Mouse (Mus musculus) kidney, adult 2 months (tissue): ENCODE results near the gene Actr6. TPM values are rescaled to one million over a fixed set of nuclear protein-coding genes. Genes with fewer than 3 reads are reported as not detected.

Source experiments
- DNase-seq: peaks from one replicate; pipeline ENCODE4 v3.0.0; 2021
- H3K27ac ChIP-seq: fragments of 200-500 bp; 2 replicates; pipeline ENCODE4 v1.5.1; 2012; ENCODE audit warnings: low read depth, low read length, control low read depth, inconsistent platforms; ENCODE audit not compliant: insufficient read depth
- H3K27me3 ChIP-seq: fragments of 200-500 bp; replicated peaks from 2 replicates; pipeline ENCODE4 v1.6.1; 2012; ENCODE audit warnings: mild to moderate bottlenecking, moderate library complexity, low read length, inconsistent platforms; ENCODE audit not compliant: control insufficient read depth, insufficient read depth
- H3K36me3 ChIP-seq: fragments of 200-500 bp; 2 replicates; pipeline ENCODE4 v1.6.1; 2012; ENCODE audit warnings: mild to moderate bottlenecking, moderate library complexity, low read length, inconsistent platforms; ENCODE audit not compliant: control insufficient read depth, insufficient read depth
- H3K4me1 ChIP-seq: fragments of 200-500 bp; 2 replicates; pipeline ENCODE4 v1.6.1; 2011; ENCODE audit warnings: low read length; ENCODE audit not compliant: control insufficient read depth, insufficient read depth
- H3K4me3 ChIP-seq: fragments of 200-500 bp; 2 replicates; pipeline ENCODE4 v1.5.1; 2011; ENCODE audit warnings: mild to moderate bottlenecking, low read depth, low read length, control low read depth; ENCODE audit not compliant: insufficient read depth
- CTCF ChIP-seq: fragments of 200-500 bp; conservative IDR thresholded peaks from 2 replicates; pipeline ENCODE4 v1.5.1; 2011; ENCODE audit warnings: low read depth, mild to moderate bottlenecking, control low read depth, low read length, moderate library complexity, mixed read lengths; ENCODE audit not compliant: insufficient read depth, insufficient read length
- POLR2A ChIP-seq: fragments of 200-500 bp; IDR thresholded peaks from one replicate; pipeline ENCODE4 v1.6.1; 2011; ENCODE audit warnings: low read depth, low read length, control low read depth
- WGBS: fragments of 180-500 bp; shearing (Covaris S2); methylation state at CpG from one replicate; pipeline ENCODE4 v1.1.7; 2018; 5-methylcytosine and 5-hydroxymethylcytosine counted together
- polyA plus RNA-seq: library from polyadenylated mRNA; depleted of rRNA; stranded (reverse); fragments of >200 nt; gene quantifications from 2 replicates; pipeline ENCODE4 v1.2.3, GENCODE M21; 2012; rRNA removed

The Actr6 gene
- 1.7 and 3.0 TPM in 2 replicates for polyA plus RNA-seq

DNA sequence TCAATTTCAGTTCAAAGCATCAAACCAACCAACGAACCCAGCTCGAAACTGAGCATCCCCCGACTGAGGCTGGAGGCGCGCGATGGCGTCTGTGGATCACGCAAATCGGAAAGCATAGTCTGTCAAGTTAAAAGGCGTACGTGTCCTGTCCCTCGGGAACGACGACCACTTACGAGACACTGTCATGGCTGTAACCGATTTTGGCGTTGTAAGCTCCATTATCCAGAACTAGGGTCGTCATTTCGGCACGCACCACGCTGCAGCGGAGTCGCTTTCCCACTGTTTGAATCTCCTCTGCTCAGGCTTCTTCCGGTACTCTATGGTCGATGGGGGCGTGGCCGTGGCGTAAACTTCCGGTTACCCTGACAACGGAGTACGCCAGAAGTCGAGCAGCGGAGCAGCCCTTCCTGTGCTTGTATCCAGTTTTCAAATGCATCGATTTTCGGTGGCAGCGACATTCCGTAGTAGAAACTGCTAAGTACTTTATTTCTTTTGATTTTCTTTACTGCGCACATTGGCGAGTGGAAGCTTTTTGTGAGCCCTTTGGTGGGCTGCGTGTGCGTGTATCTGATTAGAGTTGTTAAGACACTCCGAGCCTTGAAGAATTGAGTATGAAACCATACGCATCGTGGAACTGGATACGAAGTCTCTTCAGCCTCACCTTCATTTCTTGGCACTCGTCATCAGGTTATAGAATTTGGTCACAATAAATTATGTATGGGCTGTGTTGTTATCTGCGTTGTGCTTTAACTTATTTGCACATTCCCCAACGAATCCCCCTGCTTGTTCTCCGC, at the start of gene Actr6:
Actr6 (minus strand) TSS at position 295 of the 794 bp plus-strand sequence.
- H3K4me3 ChIP-seq: peak within 1 kb of the TSS; percentile 99
- no peaks in the 10 kb centered on the region; the same call in 1 of the 2 replicates for H3K36me3 ChIP-seq
- peak; percentile 97 for DNase-seq
- H3K27ac ChIP-seq: no peak within 1 kb of the TSS
- no peaks in the 10 kb centered on the region for H3K27me3 ChIP-seq
- H3K4me1 ChIP-seq: peaks cover 5% of the 10 kb centered on the region; the same call in 1 of the 2 replicates
- peak; percentile 70 for TF ChIP-seq POLR2A
- TF ChIP-seq CTCF: no peak
- under 1% methylated on average over 49 of the region's 49 CpGs for WGBS

DNA sequence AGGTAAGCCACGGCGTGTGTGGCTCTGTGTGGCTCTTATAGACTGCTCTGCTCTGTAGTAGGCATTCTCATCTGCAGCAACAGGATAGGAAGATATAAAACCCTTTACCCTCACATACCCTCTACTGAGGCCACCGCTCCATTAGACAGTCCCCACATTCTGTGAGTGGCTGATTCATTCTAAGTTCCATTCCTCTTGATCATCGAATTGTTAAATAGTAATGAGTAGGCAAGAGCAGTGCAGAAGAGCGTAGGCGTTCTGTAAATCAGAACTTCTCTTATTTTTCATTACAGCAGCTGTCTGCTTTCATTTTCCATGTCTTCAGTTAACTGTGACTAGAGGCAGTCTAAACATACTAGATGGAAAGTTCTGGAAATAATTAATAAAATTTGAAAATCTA, 43.9 kb upstream of the Actr6 start:
- DNase-seq: no peak
- TF ChIP-seq POLR2A (no peak), CTCF (no peak)
- no peak overlapping the region for H3K27ac ChIP-seq
- 93% methylated on average over 6 of the region's 6 CpGs for WGBS
- H3K36me3 ChIP-seq: no peaks in the 10 kb centered on the region; the same call in 1 of the 2 replicates
- no peak overlapping the region for H3K4me3 ChIP-seq
- no peaks in the 10 kb centered on the region for H3K27me3 ChIP-seq
- no peaks in the 10 kb centered on the region for H3K4me1 ChIP-seq

DNA sequence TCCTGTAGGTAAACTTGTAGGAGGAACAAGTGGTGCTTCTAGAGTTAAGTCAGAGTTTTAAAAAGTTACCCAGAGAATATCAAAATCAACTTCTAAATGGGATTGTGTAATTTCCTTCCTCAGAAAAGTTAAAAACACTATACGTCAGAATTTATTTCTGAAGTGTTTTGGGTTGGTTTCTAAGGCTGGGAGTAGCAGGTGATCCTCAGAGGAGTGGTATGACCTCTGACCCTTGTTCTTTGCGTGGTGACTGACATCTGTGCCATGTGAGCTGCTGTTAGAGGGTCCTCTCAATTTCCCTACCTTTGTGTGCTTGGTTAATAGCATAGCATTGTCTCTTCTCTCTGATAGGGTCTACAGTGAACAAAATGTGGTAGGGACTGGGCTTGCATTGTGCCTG, 39.8 kb upstream of the Actr6 start:
- Histone ChIP-seq H3K27ac (no peak overlapping the region), H3K4me1 (peaks cover 13% of the 10 kb centered on the region), H3K27me3 (no peaks in the 10 kb centered on the region), H3K36me3 (no peaks in the 10 kb centered on the region; the same call in 1 of the 2 replicates), H3K4me3 (no peak overlapping the region)
- TF ChIP-seq CTCF (no peak), POLR2A (no peak)
- 44% methylated on average over 2 of the region's 2 CpGs for WGBS
- no peak for DNase-seq

DNA sequence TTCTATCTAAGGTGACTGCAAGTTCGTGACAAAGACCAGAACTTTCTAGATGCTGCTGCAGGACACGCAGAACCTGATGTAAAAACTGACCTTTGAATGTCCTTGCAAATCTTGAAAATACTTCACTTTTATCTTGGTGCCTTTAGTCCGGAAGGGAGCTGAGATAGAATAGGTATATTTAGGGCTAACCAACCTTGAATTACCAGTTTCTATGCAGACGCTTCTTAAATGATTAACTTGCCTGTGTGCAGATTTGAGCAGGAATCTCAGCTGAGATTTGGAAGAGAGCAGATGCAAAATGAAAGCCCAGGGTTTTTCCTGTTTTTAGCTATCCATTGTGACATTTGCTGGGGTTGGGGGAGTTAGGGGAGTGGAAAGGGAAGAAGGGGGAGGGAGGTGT, 37.0 kb upstream of the Actr6 start:
- TF ChIP-seq POLR2A (no peak), CTCF (no peak)
- Histone ChIP-seq H3K4me3 (no peak overlapping the region), H3K36me3 (no peaks in the 10 kb centered on the region; the same call in 1 of the 2 replicates), H3K4me1 (peaks cover 15% of the 10 kb centered on the region), H3K27me3 (no peaks in the 10 kb centered on the region), H3K27ac (peak overlapping the region; percentile 32; the same call in 1 of the 2 replicates)
- 33% methylated on average over 4 of the region's 4 CpGs for WGBS
- DNase-seq: peak; percentile 44

DNA sequence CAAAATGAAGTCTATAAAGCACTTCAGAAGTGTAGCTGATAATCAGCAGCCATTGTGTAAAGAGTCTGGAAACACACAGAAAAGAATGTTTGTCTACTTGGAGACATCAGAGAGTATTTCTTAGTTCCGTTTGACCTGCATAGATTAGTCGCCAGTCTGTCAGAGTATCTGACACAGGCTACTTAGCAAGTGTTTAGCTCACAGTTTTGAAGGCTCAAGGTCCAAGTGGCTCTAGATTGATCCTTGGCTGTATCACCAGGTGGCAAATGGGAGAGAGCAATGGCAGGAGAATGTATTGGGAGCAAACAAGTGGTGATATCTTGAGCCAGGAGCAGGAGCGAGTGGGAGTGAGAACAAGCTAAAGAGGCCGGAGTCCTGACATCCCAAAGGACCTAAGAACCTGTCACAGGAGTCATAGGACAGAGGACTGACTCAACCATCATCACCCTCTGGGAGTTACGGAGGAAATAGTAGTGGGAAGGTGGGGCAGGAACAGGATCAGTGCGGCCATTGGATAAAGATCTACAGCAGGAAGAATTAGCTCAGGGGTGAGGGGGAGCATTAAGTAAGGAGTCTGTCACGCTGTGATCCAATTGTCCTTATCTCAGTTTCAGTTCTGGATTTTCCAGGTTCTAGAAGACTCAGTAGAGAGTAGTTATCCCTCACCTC, 36.4 kb upstream of the Actr6 start:
- Histone ChIP-seq H3K27ac (peak overlapping the region; percentile 32), H3K4me3 (no peak overlapping the region), H3K27me3 (no peaks in the 10 kb centered on the region), H3K4me1 (peaks cover 15% of the 10 kb centered on the region), H3K36me3 (no peaks in the 10 kb centered on the region; the same call in 1 of the 2 replicates)
- WGBS: 59% methylated on average over 7 of the region's 7 CpGs
- TF ChIP-seq POLR2A (no peak), CTCF (no peak)
- DNase-seq: peak; percentile 16

DNA sequence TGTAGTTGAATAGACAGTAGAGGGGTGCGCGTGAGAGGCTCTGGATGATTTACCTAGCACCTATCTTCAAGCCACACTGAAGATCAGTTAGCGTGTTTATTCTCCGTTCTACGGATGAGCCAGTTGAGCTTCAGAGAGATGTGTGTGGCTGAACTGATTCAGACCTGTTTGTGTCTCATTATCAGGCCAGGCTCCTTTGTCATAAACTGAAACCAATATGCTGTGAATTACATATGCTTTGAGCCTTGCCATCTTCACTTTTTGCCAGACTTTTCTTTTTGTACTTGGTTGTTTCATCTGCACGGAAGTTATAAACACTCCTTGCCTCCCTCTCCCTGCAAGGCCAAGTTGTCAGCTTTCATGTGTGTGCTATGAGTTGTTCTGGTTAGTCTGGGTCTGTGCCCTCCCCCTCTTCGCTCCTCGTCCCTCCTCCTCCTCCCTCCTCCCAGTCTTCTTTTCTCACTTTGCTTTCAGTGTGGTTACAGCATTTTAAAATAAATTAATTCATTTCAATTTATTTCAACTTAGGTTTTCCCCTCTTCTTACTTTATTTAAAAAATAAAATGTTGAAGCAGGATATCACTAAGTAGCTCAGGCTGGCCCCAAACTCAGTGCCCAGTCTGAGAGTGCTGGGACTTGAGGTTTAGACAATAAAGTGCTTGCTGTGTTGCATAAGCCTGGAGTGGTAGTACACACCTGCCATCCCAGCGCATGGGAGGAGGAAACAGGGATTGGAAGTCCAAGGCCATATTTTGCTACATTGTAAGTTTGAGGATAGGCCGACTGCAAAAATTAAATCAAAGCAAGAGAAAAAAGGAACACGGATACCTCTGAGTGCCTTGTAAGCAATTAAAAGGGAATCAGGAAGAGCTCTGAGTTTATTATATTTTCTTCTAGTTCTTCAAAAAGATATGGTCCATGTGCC, 34.0 kb upstream of the Actr6 start:
- Histone ChIP-seq H3K27me3 (no peaks in the 10 kb centered on the region), H3K27ac (no peak overlapping the region), H3K4me1 (peaks cover 15% of the 10 kb centered on the region), H3K4me3 (no peak overlapping the region), H3K36me3 (no peaks in the 10 kb centered on the region; the same call in 1 of the 2 replicates)
- TF ChIP-seq POLR2A (no peak), CTCF (no peak)
- WGBS: 88% methylated on average over 11 of the region's 11 CpGs
- DNase-seq: no peak
